Mouse (Mus musculus) small intestine, adult 2 months (tissue): Measurements from ENCODE around the gene Prtn3. TPM values are rescaled to one million over a fixed set of nuclear protein-coding genes. Genes with fewer than 3 reads are reported as not detected.

Source experiments
- H3K27ac ChIP-seq: fragments of 200-500 bp; 2 replicates; pipeline ENCODE4 v1.5.1; 2012; ENCODE audit warnings: low read depth, low read length, control low read depth, inconsistent platforms; ENCODE audit not compliant: insufficient read depth
- H3K27me3 ChIP-seq: fragments of 200-500 bp; 2 replicates; pipeline ENCODE4 v1.6.1; 2012; ENCODE audit warnings: mild to moderate bottlenecking, moderate library complexity, low read length, inconsistent platforms; ENCODE audit not compliant: control insufficient read depth, insufficient read depth
- H3K36me3 ChIP-seq: fragments of 200-500 bp; 2 replicates; pipeline ENCODE4 v1.6.1; 2012; ENCODE audit warnings: mild to moderate bottlenecking, low read length, control low read depth, inconsistent platforms; ENCODE audit not compliant: control insufficient read depth, insufficient read depth
- H3K4me1 ChIP-seq: fragments of 200-500 bp; 2 replicates; pipeline ENCODE4 v1.6.1; 2012; ENCODE audit warnings: low read length, inconsistent platforms, mixed read lengths; ENCODE audit not compliant: control insufficient read depth, insufficient read depth, insufficient read length
- H3K4me3 ChIP-seq: fragments of 200-500 bp; 2 replicates; pipeline ENCODE4 v1.5.1; 2012; ENCODE audit warnings: low read depth, mild to moderate bottlenecking, control low read depth, inconsistent platforms, low read length, moderate library complexity
- CTCF ChIP-seq: fragments of 200-500 bp; IDR thresholded peaks from 2 replicates; pipeline ENCODE4 v1.5.1; 2012; ENCODE audit warnings: low read depth, mild to moderate bottlenecking, control low read depth, inconsistent platforms, low read length, moderate library complexity, mixed read lengths; ENCODE audit not compliant: insufficient replicate concordance, insufficient read length; ENCODE audit errors: extremely low read depth
- POLR2A ChIP-seq: fragments of 200-500 bp; IDR thresholded peaks from 2 replicates; pipeline ENCODE4 v1.6.1; 2012; ENCODE audit warnings: low read depth, mild to moderate bottlenecking, control low read depth, inconsistent platforms, low read length, moderate library complexity
- WGBS: fragments of 180-500 bp; shearing (Covaris S2); methylation state at CpG from one replicate; pipeline ENCODE4 v1.1.7; 2018; 5-methylcytosine and 5-hydroxymethylcytosine counted together
- polyA plus RNA-seq: library from polyadenylated mRNA; depleted of rRNA; stranded (reverse); fragments of >200 nt; gene quantifications from 2 replicates; pipeline ENCODE4 v1.2.3, GENCODE M21; 2012

The Prtn3 gene
- polyA plus RNA-seq, 1 experiment, result 2.1 TPM

GRCm38 (mm10) chr10:79861230-79862048 is 12.8 kb upstream of the Prtn3 start:
- no peaks in the 10 kb centered on the region for H3K27me3 ChIP-seq
- 68% methylated on average over 25 of the region's 25 CpGs for WGBS
- H3K4me3 ChIP-seq, result no peak overlapping the region
- peaks cover 73% of the 10 kb centered on the region for H3K36me3 ChIP-seq
- TF ChIP-seq POLR2A (no peak), CTCF (no peak)
- no peak overlapping the region for H3K27ac ChIP-seq
- H3K4me1 ChIP-seq, result peaks cover 30% of the 10 kb centered on the region

DNA sequence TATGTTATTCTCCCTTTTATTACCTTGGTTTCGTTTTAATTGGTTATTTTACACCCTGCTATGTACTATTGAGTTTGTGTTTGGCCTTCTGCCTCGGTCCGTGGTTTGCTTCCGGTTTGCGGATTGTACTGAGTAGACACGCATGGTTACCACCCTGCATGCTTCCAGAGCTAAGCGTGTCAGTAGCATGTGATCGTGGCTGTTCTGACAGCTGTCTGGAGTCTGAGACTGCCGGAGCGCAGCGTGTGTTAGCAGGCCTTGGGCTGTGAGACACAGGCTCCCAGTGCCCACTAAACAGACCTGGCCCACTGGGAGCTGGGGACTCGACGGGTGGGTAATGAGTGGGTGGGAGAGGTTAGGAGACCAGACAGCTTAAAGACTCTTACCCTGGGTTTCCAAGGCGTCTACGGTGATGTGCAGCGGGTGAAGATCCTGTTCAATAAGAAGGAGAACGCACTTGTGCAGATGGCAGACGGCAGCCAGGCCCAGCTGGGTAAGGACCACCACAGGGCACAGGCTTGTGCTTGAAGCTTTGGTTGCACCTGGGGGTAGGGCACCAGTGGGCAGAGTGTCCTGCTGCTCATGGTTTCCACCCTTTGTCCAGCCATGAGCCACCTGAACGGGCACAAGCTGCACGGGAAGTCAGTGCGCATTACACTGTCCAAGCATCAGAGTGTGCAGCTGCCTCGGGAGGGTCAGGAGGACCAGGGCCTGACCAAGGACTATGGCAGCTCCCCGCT is 12.1 kb upstream of the Prtn3 start:
- no peak for TF ChIP-seq CTCF
- no peak for TF ChIP-seq POLR2A
- peaks cover 23% of the 10 kb centered on the region for H3K4me1 ChIP-seq

DNA sequence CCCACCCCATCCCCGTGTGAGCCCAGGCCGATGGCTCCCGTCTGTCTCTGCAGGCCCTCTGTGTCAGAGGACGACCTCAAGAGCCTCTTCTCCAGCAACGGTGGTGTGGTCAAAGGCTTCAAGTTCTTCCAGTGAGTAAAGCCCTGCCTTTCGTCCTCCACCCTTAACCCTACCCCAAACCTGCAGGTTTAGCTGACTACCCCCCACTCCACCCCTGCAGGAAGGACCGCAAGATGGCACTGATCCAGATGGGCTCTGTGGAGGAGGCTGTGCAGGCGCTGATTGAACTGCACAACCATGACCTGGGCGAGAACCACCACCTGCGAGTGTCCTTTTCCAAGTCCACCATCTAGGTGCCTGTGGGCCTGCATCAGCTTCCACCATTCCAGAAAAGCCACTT is 11.4 kb upstream of the Prtn3 start:
- peaks cover 59% of the 10 kb centered on the region for H3K36me3 ChIP-seq
- WGBS, result 68% methylated on average over 10 of the region's 10 CpGs

More for the DNA sequence above, 12.1 kb upstream of the Prtn3 start:
- Histone ChIP-seq H3K27me3 (no peaks in the 10 kb centered on the region), H3K4me3 (no peak overlapping the region), H3K27ac (no peak overlapping the region), H3K36me3 (peaks cover 65% of the 10 kb centered on the region)
- WGBS, result 76% methylated on average over 23 of the region's 23 CpGs

GRCm38 (mm10) chr10:79864351-79865188 is 9.7 kb upstream of the Prtn3 start:
- 45% methylated on average over 10 of the region's 10 CpGs for WGBS
- Histone ChIP-seq H3K4me1 (peaks cover 1% of the 10 kb centered on the region; the same call in 1 of the 2 replicates), H3K36me3 (peaks cover 44% of the 10 kb centered on the region), H3K27me3 (no peaks in the 10 kb centered on the region), H3K4me3 (no peak overlapping the region), H3K27ac (no peak overlapping the region)
- TF ChIP-seq CTCF (no peak), POLR2A (no peak)

More for the DNA sequence above, 11.4 kb upstream of the Prtn3 start:
- no peak for TF ChIP-seq POLR2A
- TF ChIP-seq CTCF, result no peak
- H3K4me1 ChIP-seq, result peaks cover 16% of the 10 kb centered on the region
- no peak overlapping the region for H3K27ac ChIP-seq
- no peak overlapping the region for H3K4me3 ChIP-seq
- H3K27me3 ChIP-seq, result no peaks in the 10 kb centered on the region

DNA sequence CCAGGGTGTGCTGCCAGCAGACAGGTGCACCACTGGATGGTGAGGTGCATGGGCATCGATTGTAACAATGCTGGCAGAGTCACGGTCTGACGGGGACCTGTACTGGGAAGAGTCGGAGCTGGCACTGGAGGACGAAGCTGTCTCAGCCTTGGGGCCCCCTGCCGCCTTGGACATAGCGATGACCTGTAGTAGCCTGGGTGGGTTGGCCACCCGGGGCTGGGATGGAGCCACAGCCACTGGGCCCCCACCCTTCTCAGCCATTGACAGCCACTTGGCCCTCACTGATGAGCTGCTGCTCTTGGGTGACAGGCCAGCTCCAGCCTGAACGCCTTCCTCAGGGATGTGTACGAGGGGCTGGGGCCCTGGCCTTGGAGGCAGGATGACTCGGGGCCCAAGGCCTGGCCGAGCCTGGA is 9.1 kb upstream of the Prtn3 start:
- WGBS, result 45% methylated on average over 12 of the region's 12 CpGs
- Histone ChIP-seq H3K27ac (no peak overlapping the region), H3K36me3 (peaks cover 37% of the 10 kb centered on the region), H3K4me1 (no peaks in the 10 kb centered on the region; the same call in 1 of the 2 replicates), H3K4me3 (no peak overlapping the region), H3K27me3 (no peaks in the 10 kb centered on the region)
- TF ChIP-seq POLR2A (no peak), CTCF (no peak)

DNA sequence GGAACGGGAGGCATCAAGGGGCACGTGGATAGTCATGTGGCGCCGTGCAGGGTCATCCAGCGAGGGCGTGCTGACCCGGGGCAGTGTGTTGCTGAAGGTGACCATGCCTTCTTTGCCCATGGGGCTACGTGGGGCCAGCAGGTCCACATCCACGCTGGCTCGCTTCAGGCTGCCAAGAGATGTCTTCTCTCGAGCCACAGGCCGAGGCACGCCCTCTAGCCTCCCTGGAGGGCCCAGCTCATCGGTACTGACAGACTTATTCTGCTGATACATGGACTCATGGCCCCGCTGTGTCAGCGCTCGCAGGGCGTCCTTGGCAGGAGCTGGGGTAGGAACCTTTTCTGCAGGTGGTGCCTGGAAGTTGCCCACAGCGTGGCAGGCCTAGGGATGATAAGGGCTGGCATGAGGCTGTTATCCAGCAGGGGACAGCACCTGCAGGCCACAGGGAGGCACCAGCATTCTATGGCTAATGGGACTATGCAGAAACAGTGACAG is 8.4 kb upstream of the Prtn3 start:
- no peak overlapping the region for H3K27ac ChIP-seq
- peaks cover 31% of the 10 kb centered on the region for H3K36me3 ChIP-seq
- WGBS, result 39% methylated on average over 19 of the region's 19 CpGs
- TF ChIP-seq CTCF (peak; percentile 34; the same call in 1 of the 2 replicates), POLR2A (no peak)
- no peak overlapping the region for H3K4me3 ChIP-seq
- no peaks in the 10 kb centered on the region for H3K27me3 ChIP-seq
- no peaks in the 10 kb centered on the region; the same call in 1 of the 2 replicates for H3K4me1 ChIP-seq
